Mouse (Mus musculus) hindbrain, embryonic 10.5 days (tissue): ENCODE results near the gene Amelx. TPM values are rescaled to one million over a fixed set of nuclear protein-coding genes. Genes with fewer than 3 reads are reported as not detected.

ENCODE experiments used
- DNase-seq: peaks from one replicate; pipeline ENCODE4 v3.0.0-alpha.2; 2017; ENCODE audit warnings: low spot score
- H3K27ac ChIP-seq: fragments of 300-500 bp; sonication (generic); 2 replicates; pipeline ENCODE4 v1.5.1; 2016; ENCODE audit warnings: mild to moderate bottlenecking, moderate library complexity
- H3K27me3 ChIP-seq: fragments of 300-500 bp; sonication (generic); 2 replicates; pipeline ENCODE4 v1.6.1; 2016; ENCODE audit warnings: mild to moderate bottlenecking; ENCODE audit not compliant: poor library complexity, insufficient read depth, severe bottlenecking
- H3K36me3 ChIP-seq: fragments of 300-500 bp; sonication (generic); 2 replicates; pipeline ENCODE4 v1.6.1; 2016; ENCODE audit warnings: mild to moderate bottlenecking, moderate library complexity
- H3K4me1 ChIP-seq: fragments of 300-500 bp; sonication (generic); replicated peaks from 2 replicates; pipeline ENCODE4 v1.6.1; 2016; ENCODE audit warnings: mild to moderate bottlenecking
- H3K4me3 ChIP-seq: fragments of 300-500 bp; sonication (generic); 2 replicates; pipeline ENCODE4 v1.5.1; 2016; ENCODE audit warnings: mild to moderate bottlenecking, moderate library complexity
- H3K9me3 ChIP-seq: fragments of 300-500 bp; sonication (generic); 2 replicates; pipeline ENCODE4 v1.6.1; 2016; ENCODE audit warnings: mild to moderate bottlenecking, moderate library complexity
- WGBS: fragments of 180-500 bp; shearing (Covaris S2); methylation state at CpG from one replicate; pipeline ENCODE4 v1.1.7; 2016; 5-methylcytosine and 5-hydroxymethylcytosine counted together
- polyA plus RNA-seq: library from polyadenylated mRNA; unstranded; fragments of >200 nt; fragmentation: Nextera tagmentation; extraction: Ambion mirVana; gene quantifications from 2 replicates; pipeline ENCODE4 v1.2.1, GENCODE M21; 2016

The Amelx gene
- polyA plus RNA-seq: not detected in 2 replicates

- H3K27ac ChIP-seq: no peak within 1 kb of the TSS
- no peaks in the 10 kb centered on the region for H3K4me1 ChIP-seq
- no peak within 1 kb of the TSS for H3K4me3 ChIP-seq
- DNase-seq: no peak
- peaks cover 23% of the 10 kb centered on the region for H3K27me3 ChIP-seq
- H3K36me3 ChIP-seq: no peaks in the 10 kb centered on the region
- no peaks in the 10 kb centered on the region for H3K9me3 ChIP-seq
- WGBS: 84% methylated on average over 5 of the region's 5 CpGs
These were observed at the start of gene Amelx for GRCm38 (mm10) chrX:169187100-169187499. Gene Amelx (minus strand): TSS chrX:169187200.

- no peak overlapping the region for H3K27ac ChIP-seq
- peaks cover 50% of the 10 kb centered on the region for H3K27me3 ChIP-seq
- H3K36me3 ChIP-seq: no peaks in the 10 kb centered on the region
- 85% methylated on average over 3 of the region's 3 CpGs for WGBS
- no peak for DNase-seq
- H3K4me3 ChIP-seq: no peak overlapping the region
- H3K4me1 ChIP-seq: no peaks in the 10 kb centered on the region
- no peaks in the 10 kb centered on the region for H3K9me3 ChIP-seq
These were observed 35.5 kb upstream of the Amelx start for GRCm38 (mm10) chrX:169222357-169223062.

- H3K27me3 ChIP-seq: peaks cover 58% of the 10 kb centered on the region
- 68% methylated on average over 8 of the region's 8 CpGs for WGBS
- no peak overlapping the region for H3K4me3 ChIP-seq
- DNase-seq: no peak
- H3K4me1 ChIP-seq: no peaks in the 10 kb centered on the region
- H3K27ac ChIP-seq: no peak overlapping the region
- H3K9me3 ChIP-seq: no peaks in the 10 kb centered on the region
- no peaks in the 10 kb centered on the region for H3K36me3 ChIP-seq
These were observed 33.1 kb upstream of the Amelx start for GRCm38 (mm10) chrX:169220064-169220463.

GRCm38 (mm10) chrX:169210019-169210418, 23.0 kb upstream of the Amelx start:
- DNase-seq: no peak
- WGBS: 71% methylated on average over 3 of the region's 3 CpGs
- peaks cover 59% of the 10 kb centered on the region for H3K27me3 ChIP-seq
- no peak overlapping the region for H3K27ac ChIP-seq
- H3K36me3 ChIP-seq: no peaks in the 10 kb centered on the region
- no peaks in the 10 kb centered on the region for H3K9me3 ChIP-seq
- H3K4me3 ChIP-seq: no peak overlapping the region
- no peaks in the 10 kb centered on the region for H3K4me1 ChIP-seq

GRCm38 (mm10) chrX:169178634-169179033, 8.4 kb downstream of the Amelx start:
- H3K36me3 ChIP-seq: no peaks in the 10 kb centered on the region
- 74% methylated on average over 2 of the region's 2 CpGs for WGBS
- H3K4me3 ChIP-seq: no peak overlapping the region
- peaks cover 41% of the 10 kb centered on the region for H3K27me3 ChIP-seq
- DNase-seq: no peak
- H3K9me3 ChIP-seq: no peaks in the 10 kb centered on the region
- H3K4me1 ChIP-seq: no peaks in the 10 kb centered on the region
- no peak overlapping the region for H3K27ac ChIP-seq

- 57% methylated on average over 1 of the region's 1 CpGs for WGBS
- Histone ChIP-seq H3K9me3 (no peaks in the 10 kb centered on the region), H3K4me1 (no peaks in the 10 kb centered on the region), H3K27ac (no peak overlapping the region), H3K36me3 (no peaks in the 10 kb centered on the region), H3K4me3 (no peak overlapping the region), H3K27me3 (peaks cover 33% of the 10 kb centered on the region)
- DNase-seq: no peak
These were observed 13.2 kb downstream of the Amelx start for GRCm38 (mm10) chrX:169173796-169174195.

- 90% methylated on average over 2 of the region's 2 CpGs for WGBS
- Histone ChIP-seq H3K9me3 (no peaks in the 10 kb centered on the region), H3K4me1 (no peaks in the 10 kb centered on the region), H3K27ac (no peak overlapping the region), H3K36me3 (no peaks in the 10 kb centered on the region), H3K4me3 (no peak overlapping the region), H3K27me3 (peaks cover 33% of the 10 kb centered on the region)
- DNase-seq: no peak
These were observed 16.0 kb downstream of the Amelx start for GRCm38 (mm10) chrX:169170981-169171380.

GRCm38 (mm10) chrX:169158385-169158784, 28.6 kb downstream of the Amelx start:
- Histone ChIP-seq H3K4me1 (no peaks in the 10 kb centered on the region), H3K4me3 (no peak overlapping the region), H3K27me3 (peaks cover 17% of the 10 kb centered on the region; the same call in 1 of the 2 replicates), H3K9me3 (no peaks in the 10 kb centered on the region), H3K36me3 (no peaks in the 10 kb centered on the region), H3K27ac (no peak overlapping the region)
- WGBS: 85% methylated on average over 6 of the region's 6 CpGs
- no peak for DNase-seq

- Histone ChIP-seq H3K9me3 (no peaks in the 10 kb centered on the region), H3K36me3 (no peaks in the 10 kb centered on the region), H3K4me1 (no peaks in the 10 kb centered on the region), H3K4me3 (no peak overlapping the region), H3K27ac (no peak overlapping the region), H3K27me3 (peaks cover 34% of the 10 kb centered on the region)
- DNase-seq: no peak
These were observed 33.2 kb downstream of the Amelx start for GRCm38 (mm10) chrX:169153805-169154204.

- WGBS: 90% methylated on average over 9 of the region's 9 CpGs
- Histone ChIP-seq H3K27me3 (peaks cover 22% of the 10 kb centered on the region), H3K27ac (no peak overlapping the region)
These were observed 46.5 kb downstream of the Amelx start for GRCm38 (mm10) chrX:169140467-169140866.

GRCm38 (mm10) chrX:169139758-169140157, 47.2 kb downstream of the Amelx start:
- H3K4me3 ChIP-seq: no peak overlapping the region
- H3K27ac ChIP-seq: no peak overlapping the region
- H3K4me1 ChIP-seq: no peaks in the 10 kb centered on the region
- peaks cover 22% of the 10 kb centered on the region for H3K27me3 ChIP-seq
- H3K36me3 ChIP-seq: no peaks in the 10 kb centered on the region
- no peaks in the 10 kb centered on the region for H3K9me3 ChIP-seq
- 92% methylated on average over 7 of the region's 7 CpGs for WGBS
- no peak for DNase-seq

More at GRCm38 (mm10) chrX:169140467-169140866, 46.5 kb downstream of the Amelx start:
- no peaks in the 10 kb centered on the region for H3K36me3 ChIP-seq
- no peak overlapping the region for H3K4me3 ChIP-seq
- H3K4me1 ChIP-seq: no peaks in the 10 kb centered on the region
- DNase-seq: no peak
- no peaks in the 10 kb centered on the region for H3K9me3 ChIP-seq
